Mouse (Mus musculus) embryonic facial prominence, embryonic 10.5 days (tissue): Measurements from ENCODE around the gene Chka. TPM values are rescaled to one million over a fixed set of nuclear protein-coding genes. Genes with fewer than 3 reads are reported as not detected.

Experiments used
- DNase-seq: peaks from one replicate; pipeline ENCODE4 v3.0.0-alpha.2; 2017; ENCODE audit warnings: low spot score
- H3K27ac ChIP-seq: fragments of 300-500 bp; sonication (generic); replicated peaks from 2 replicates; pipeline ENCODE4 v1.5.1; 2016; ENCODE audit warnings: mild to moderate bottlenecking
- H3K27me3 ChIP-seq: fragments of 300-500 bp; sonication (generic); replicated peaks from 2 replicates; pipeline ENCODE4 v1.6.1; 2016; ENCODE audit warnings: low read depth, mild to moderate bottlenecking; ENCODE audit not compliant: poor library complexity, severe bottlenecking
- H3K36me3 ChIP-seq: fragments of 300-500 bp; sonication (generic); replicated peaks from 2 replicates; pipeline ENCODE4 v1.6.1; 2016; ENCODE audit warnings: mild to moderate bottlenecking, moderate library complexity
- H3K4me1 ChIP-seq: fragments of 300-500 bp; sonication (generic); 2 replicates; pipeline ENCODE4 v1.6.1; 2016
- H3K4me3 ChIP-seq: fragments of 300-500 bp; sonication (generic); 2 replicates; pipeline ENCODE4 v1.5.1; 2016; ENCODE audit warnings: mild to moderate bottlenecking, moderate library complexity
- H3K9me3 ChIP-seq: fragments of 300-500 bp; sonication (generic); 2 replicates; pipeline ENCODE4 v1.6.1; 2016; ENCODE audit warnings: mild to moderate bottlenecking
- WGBS: fragments of 180-500 bp; shearing (Covaris S2); methylation state at CpG from one replicate; pipeline ENCODE4 v1.1.7; 2016; 5-methylcytosine and 5-hydroxymethylcytosine counted together
- polyA plus RNA-seq: library from polyadenylated mRNA; unstranded; fragments of >200 nt; fragmentation: Nextera tagmentation; extraction: Ambion mirVana; gene quantifications from 2 replicates; pipeline ENCODE4 v1.2.1, GENCODE M21; 2016

Gene Chka
- polyA plus RNA-seq, 1 experiment from 2014 or later = 50.0 TPM

DNA sequence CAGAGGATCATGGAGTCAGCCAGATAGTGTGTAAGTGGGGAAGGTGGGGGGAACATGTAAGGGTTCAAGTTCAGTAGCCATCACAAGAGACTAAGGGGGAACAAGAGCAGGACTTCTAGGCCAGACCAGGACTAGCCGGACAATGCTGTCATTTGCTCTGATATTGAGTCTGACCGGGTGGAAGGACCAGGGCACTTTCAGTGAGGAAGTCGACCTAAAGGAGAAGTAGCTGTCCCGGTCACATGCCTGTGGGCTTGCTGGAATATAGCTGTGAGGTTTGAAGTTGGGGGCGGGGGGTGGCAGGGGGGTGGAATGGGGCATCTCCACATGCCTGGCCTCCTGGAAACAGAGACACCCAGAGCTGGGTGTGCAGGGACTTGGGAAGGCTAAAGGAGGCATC, 63.0 kb downstream of the Chka start:
- Histone ChIP-seq H3K9me3 (no peaks in the 10 kb centered on the region), H3K4me1 (peaks cover 33% of the 10 kb centered on the region), H3K27me3 (no peaks in the 10 kb centered on the region), H3K36me3 (peaks cover 21% of the 10 kb centered on the region), H3K27ac (no peak overlapping the region), H3K4me3 (peak overlapping the region; percentile 3; the same call in 1 of the 2 replicates)
- no peak for DNase-seq
- WGBS = 86% methylated on average over 5 of the region's 5 CpGs

- no peak for DNase-seq
- peaks cover 34% of the 10 kb centered on the region for H3K4me1 ChIP-seq
- H3K27ac ChIP-seq = no peak overlapping the region
- 82% methylated on average over 11 of the region's 11 CpGs for WGBS
- H3K4me3 ChIP-seq = no peak overlapping the region
- no peaks in the 10 kb centered on the region for H3K27me3 ChIP-seq
- H3K36me3 ChIP-seq = no peaks in the 10 kb centered on the region
- H3K9me3 ChIP-seq = no peaks in the 10 kb centered on the region
Measured at GRCm38 (mm10) chr19:3916727-3917126, 65.2 kb downstream of the Chka start.

DNA sequence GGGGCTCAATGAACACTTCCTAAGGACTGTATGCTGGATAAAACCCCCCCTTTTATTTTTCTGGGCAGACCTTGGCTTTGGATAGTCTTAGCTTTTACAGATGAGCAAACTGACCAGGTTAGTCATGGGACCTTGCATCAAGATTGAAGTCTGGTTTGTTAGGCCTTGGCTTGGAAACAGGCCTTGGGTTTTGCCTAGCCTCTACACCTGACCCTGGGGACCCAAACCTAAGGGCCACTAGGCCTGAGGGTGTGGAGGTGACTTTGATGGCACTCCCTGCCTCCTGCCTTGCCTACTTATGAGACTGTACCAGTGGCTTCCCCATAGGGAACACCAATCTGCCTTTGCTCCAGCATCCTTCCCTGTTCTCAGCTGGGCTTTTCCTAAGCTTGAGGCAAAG, 68.4 kb downstream of the Chka start:
- Histone ChIP-seq H3K36me3 (no peaks in the 10 kb centered on the region), H3K27me3 (no peaks in the 10 kb centered on the region), H3K4me3 (no peak overlapping the region), H3K27ac (no peak overlapping the region), H3K4me1 (peaks cover 31% of the 10 kb centered on the region), H3K9me3 (no peaks in the 10 kb centered on the region)
- DNase-seq = no peak

DNA sequence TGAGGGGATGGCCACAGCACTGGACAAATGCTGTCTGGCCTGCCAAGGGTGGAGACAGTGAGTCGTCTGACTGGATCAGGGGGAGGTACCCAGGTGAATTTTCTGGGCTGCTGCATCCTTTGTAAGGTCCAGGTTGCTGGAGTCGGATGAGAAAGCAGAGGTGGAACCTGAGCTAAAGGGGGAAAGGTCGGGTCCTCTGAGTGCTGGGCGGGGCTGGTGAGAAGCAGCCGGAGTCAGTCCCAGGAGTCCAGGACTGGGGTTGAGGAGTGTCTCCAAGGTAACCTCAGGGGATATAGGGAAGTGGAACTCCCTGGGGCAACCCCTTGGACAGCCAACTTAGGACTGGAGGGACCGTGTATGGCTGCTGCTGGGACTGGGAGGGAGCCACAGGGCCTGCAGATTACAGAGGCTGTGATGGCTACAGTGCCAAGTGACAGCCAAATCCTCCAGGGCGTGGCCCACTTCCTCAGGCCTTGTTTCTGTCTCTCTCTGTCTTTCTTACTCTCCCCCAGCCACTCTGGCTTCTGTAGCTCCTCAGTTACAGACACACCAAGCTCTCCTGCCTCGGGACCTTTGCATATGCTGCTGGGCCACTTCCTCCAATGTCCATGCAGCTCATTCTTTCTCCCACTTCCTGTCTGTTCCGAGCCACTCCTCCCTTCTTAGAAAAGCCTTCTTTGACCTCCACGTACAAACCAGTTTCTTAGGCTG, 71.2 kb downstream of the Chka start:
- Histone ChIP-seq H3K36me3 (no peaks in the 10 kb centered on the region), H3K27ac (peak overlapping the region; percentile 59), H3K9me3 (no peaks in the 10 kb centered on the region), H3K4me3 (no peak overlapping the region), H3K4me1 (peaks cover 35% of the 10 kb centered on the region), H3K27me3 (no peaks in the 10 kb centered on the region)
- WGBS = 53% methylated on average over 10 of the region's 10 CpGs
- DNase-seq = no peak

- H3K27me3 ChIP-seq = no peaks in the 10 kb centered on the region
- no peaks in the 10 kb centered on the region for H3K36me3 ChIP-seq
- 47% methylated on average over 13 of the region's 13 CpGs for WGBS
- H3K4me3 ChIP-seq = no peak overlapping the region
- H3K27ac ChIP-seq = peak overlapping the region; percentile 59
- no peak for DNase-seq
- H3K4me1 ChIP-seq = peaks cover 35% of the 10 kb centered on the region
- H3K9me3 ChIP-seq = no peaks in the 10 kb centered on the region
Measured at GRCm38 (mm10) chr19:3923586-3923985, 72.0 kb downstream of the Chka start.

DNA sequence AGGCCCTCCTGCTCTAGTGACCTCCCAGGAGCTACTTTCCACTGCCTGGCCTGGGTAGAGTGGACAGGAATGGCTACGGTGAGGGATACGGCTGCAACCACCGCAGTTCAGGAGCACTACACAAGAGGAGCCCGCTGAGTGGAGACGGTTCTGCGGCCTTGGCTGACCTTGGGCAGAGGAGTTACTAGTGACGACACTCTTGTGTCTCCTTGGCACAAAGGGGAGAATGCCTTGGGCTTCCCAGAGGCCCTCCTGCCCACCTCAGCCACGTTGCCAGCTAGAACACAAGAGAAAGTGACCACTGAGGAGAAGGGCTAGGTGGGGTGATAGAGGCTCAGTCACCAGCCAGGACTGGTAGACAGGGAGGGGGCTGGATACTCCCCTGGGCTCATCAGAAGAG, 72.6 kb downstream of the Chka start:
- no peak overlapping the region for H3K4me3 ChIP-seq
- H3K27me3 ChIP-seq = no peaks in the 10 kb centered on the region
- no peaks in the 10 kb centered on the region for H3K36me3 ChIP-seq
- no peaks in the 10 kb centered on the region for H3K9me3 ChIP-seq
- H3K27ac ChIP-seq = peak overlapping the region; percentile 59
- 89% methylated on average over 8 of the region's 8 CpGs for WGBS
- peaks cover 39% of the 10 kb centered on the region for H3K4me1 ChIP-seq
- no peak for DNase-seq

GRCm38 (mm10) chr19:3924868-3925267, 73.3 kb downstream of the Chka start:
- WGBS = 93% methylated on average over 7 of the region's 7 CpGs
- Histone ChIP-seq H3K4me3 (no peak overlapping the region), H3K9me3 (no peaks in the 10 kb centered on the region), H3K36me3 (no peaks in the 10 kb centered on the region), H3K27me3 (no peaks in the 10 kb centered on the region), H3K4me1 (peaks cover 39% of the 10 kb centered on the region), H3K27ac (no peak overlapping the region)
- no peak for DNase-seq

DNA sequence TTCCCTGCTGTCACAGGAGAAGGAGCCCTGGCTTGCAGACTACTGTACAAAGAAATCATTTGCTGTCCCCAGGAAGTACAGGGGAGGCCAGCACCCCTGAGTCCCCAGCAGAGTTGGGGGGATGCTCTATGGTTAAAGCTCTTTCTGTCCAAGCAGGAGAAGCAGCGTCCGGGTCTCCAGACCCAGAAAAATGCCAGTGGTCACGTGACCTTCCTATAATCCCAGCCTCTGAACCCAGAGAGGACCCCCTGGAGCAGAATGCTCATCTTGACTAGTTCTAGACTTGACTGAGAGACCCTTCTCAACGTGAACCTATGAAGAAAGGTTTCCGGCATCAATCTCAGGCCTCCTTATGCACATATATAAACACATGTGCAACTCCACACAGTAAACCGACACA, 74.3 kb downstream of the Chka start:
- no peaks in the 10 kb centered on the region for H3K36me3 ChIP-seq
- no peak overlapping the region for H3K27ac ChIP-seq
- DNase-seq = no peak
- 0 out of 2 replicates have a peak, but pooled peaks cover 4% of the 10 kb centered on the region for H3K27me3 ChIP-seq
- H3K4me1 ChIP-seq = peaks cover 42% of the 10 kb centered on the region
- H3K4me3 ChIP-seq = no peak overlapping the region
- 78% methylated on average over 6 of the region's 6 CpGs for WGBS
- H3K9me3 ChIP-seq = no peaks in the 10 kb centered on the region

- Histone ChIP-seq H3K27me3 (0 out of 2 replicates have a peak, but pooled peaks cover 4% of the 10 kb centered on the region), H3K9me3 (no peaks in the 10 kb centered on the region), H3K36me3 (no peaks in the 10 kb centered on the region), H3K27ac (no peak overlapping the region), H3K4me3 (no peak overlapping the region), H3K4me1 (peaks cover 42% of the 10 kb centered on the region)
- no peak for DNase-seq
- 77% methylated on average over 3 of the region's 3 CpGs for WGBS
Measured at GRCm38 (mm10) chr19:3926279-3926678, 74.7 kb downstream of the Chka start.

- no peaks in the 10 kb centered on the region for H3K9me3 ChIP-seq
- 0 out of 2 replicates have a peak, but pooled peaks cover 4% of the 10 kb centered on the region for H3K27me3 ChIP-seq
- H3K27ac ChIP-seq = no peak overlapping the region
- no peak overlapping the region for H3K4me3 ChIP-seq
- peaks cover 42% of the 10 kb centered on the region for H3K4me1 ChIP-seq
- no peaks in the 10 kb centered on the region for H3K36me3 ChIP-seq
- 64% methylated on average over 6 of the region's 6 CpGs for WGBS
- no peak for DNase-seq
Measured at GRCm38 (mm10) chr19:3926685-3927084, 75.1 kb downstream of the Chka start.

GRCm38 (mm10) chr19:3927989-3928388, 76.4 kb downstream of the Chka start:
- H3K4me1 ChIP-seq = peaks cover 38% of the 10 kb centered on the region

DNA sequence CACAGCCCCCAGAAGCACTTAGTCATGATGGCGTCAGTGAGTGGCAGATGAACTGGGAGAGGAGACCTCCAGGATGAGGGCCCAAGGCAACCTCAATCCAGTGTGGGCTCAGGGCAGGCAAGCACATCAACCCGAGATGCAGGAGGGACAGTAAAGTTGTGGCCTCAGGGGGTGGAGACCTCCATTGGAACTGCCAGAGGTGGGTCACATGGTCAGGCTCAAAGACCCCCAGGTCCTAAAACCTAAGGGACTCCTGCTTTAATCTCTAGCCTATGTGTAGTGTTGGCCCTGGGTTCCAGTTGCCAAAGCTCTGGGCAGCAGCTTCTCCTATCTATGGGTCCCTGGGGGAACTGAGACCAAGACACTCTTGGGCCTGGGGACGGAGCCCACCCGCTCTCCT, 77.2 kb downstream of the Chka start:
- WGBS = 81% methylated on average over 4 of the region's 4 CpGs
- H3K27ac ChIP-seq = peak overlapping the region; percentile 67; the same call in 1 of the 2 replicates
- H3K27me3 ChIP-seq = 0 out of 2 replicates have a peak, but pooled peaks cover 4% of the 10 kb centered on the region
- peaks cover 30% of the 10 kb centered on the region for H3K4me1 ChIP-seq
- H3K36me3 ChIP-seq = no peaks in the 10 kb centered on the region
- no peak overlapping the region for H3K4me3 ChIP-seq
- no peak for DNase-seq
- no peaks in the 10 kb centered on the region for H3K9me3 ChIP-seq

More at GRCm38 (mm10) chr19:3927989-3928388, 76.4 kb downstream of the Chka start:
- Histone ChIP-seq H3K4me3 (no peak overlapping the region), H3K27me3 (0 out of 2 replicates have a peak, but pooled peaks cover 4% of the 10 kb centered on the region), H3K36me3 (no peaks in the 10 kb centered on the region), H3K9me3 (no peaks in the 10 kb centered on the region), H3K27ac (no peak overlapping the region)
- WGBS = 87% methylated on average over 4 of the region's 4 CpGs
- no peak for DNase-seq

DNA sequence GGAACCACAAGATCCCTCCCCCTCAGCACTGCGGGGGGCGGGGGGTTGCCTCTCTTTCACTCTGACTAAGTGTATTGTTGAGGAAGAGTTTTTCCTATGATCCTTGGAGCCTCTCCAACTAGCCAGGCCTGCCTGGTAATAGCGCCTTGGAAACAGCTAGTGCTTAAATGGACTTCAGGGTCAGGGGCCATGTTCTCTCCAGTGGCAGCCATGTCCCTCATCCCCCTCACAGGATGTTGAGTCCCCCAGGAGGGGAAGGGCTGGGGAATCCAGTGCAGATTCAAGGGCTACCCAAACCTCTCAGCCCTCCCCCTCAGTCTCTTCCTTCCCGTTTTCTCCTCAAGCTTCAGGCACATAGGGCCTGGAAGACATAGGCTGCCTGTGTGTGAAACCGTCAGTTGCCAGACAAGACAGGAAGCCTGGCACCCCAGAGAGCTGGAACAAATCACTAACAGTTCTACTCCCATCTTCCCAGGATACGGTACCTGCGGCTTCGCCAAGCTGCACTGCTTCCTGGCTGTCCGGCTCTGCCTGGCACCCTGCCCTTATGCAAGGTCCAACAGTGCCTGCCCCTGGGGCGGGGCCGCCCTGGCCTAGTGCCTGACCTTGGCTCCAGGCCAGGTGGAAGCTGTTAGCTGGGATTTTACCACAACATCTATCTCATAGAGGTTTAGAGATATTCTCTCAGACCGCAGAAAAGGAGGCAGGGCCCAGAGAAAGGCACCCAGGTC, 77.8 kb downstream of the Chka start, which contains the start of gene Aldh3b1:
Gene Aldh3b1 (minus strand): TSS at position 598 of the 731 bp plus-strand sequence.
- WGBS = 56% methylated on average over 12 of the region's 12 CpGs
- DNase-seq = no peak
- H3K4me3 ChIP-seq = no peak within 1 kb of the TSS
- H3K27ac ChIP-seq = peak within 1 kb of the TSS; percentile 67
- H3K4me1 ChIP-seq = peaks cover 26% of the 10 kb centered on the region
- H3K9me3 ChIP-seq = no peaks in the 10 kb centered on the region
- H3K27me3 ChIP-seq = 0 out of 2 replicates have a peak, but pooled peaks cover 6% of the 10 kb centered on the region
- no peaks in the 10 kb centered on the region for H3K36me3 ChIP-seq
